Mouse (Mus musculus) leukemia stem cell, adult 10-12 weeks (primary cell): ENCODE data around the gene Tnip2. TPM values are rescaled to one million over a fixed set of nuclear protein-coding genes. Genes with fewer than 3 reads are reported as not detected.

ENCODE experiments used
- polyA plus RNA-seq: library from polyadenylated mRNA; stranded (reverse); fragments of >175 nt; gene quantifications from 2 replicates; pipeline ENCODE4 v1.2.3, GENCODE M21; 2012; ENCODE audit warnings: low replicate concordance

Gene Tnip2
- 2.8 and 3.1 TPM in 2 replicates for polyA plus RNA-seq

GRCm38 (mm10) chr5:34513466-34514217 lies at the start of gene Tnip2:
Gene Tnip2, minus strand, starts transcription at chr5:34513991.

GRCm38 (mm10) chr5:34525663-34526476 lies 12.1 kb upstream of the Tnip2 start, which contains the start of gene Sh3bp2:
Gene Sh3bp2, plus strand, starts transcription at chr5:34525838.

Other genes starting within 250 kb of the Tnip2 start
- 0.71 and 1.8 TPM in 2 replicates for gene Zfyve28, start 225.5 kb downstream of the Tnip2 start, polyA plus RNA-seq
- not detected in 2 replicates for gene Cfap99, start 225.4 kb downstream of the Tnip2 start, polyA plus RNA-seq
- 12.1 and 21.7 TPM in 2 replicates for gene Rnf4, start 177.7 kb downstream of the Tnip2 start, polyA plus RNA-seq
- gene Fam193a, start 144.1 kb downstream of the Tnip2 start, polyA plus RNA-seq: 15.1 and 17.8 TPM in 2 replicates
- 20.9 and 24.2 TPM in 2 replicates for gene Sh3bp2, start 11.8 kb upstream of the Tnip2 start, polyA plus RNA-seq
- gene Add1, start 59.7 kb upstream of the Tnip2 start, polyA plus RNA-seq: 389 and 449 TPM in 2 replicates
- gene Mfsd10, start 123.2 kb upstream of the Tnip2 start, polyA plus RNA-seq: 612 and 1,034 TPM in 2 replicates
- gene Nop14, start 146.2 kb upstream of the Tnip2 start, polyA plus RNA-seq: 12.9 and 21.0 TPM in 2 replicates
- gene Grk4, start 146.4 kb upstream of the Tnip2 start, polyA plus RNA-seq: 0.88 and 0.89 TPM in 2 replicates
- 5.9 and 9.3 TPM in 2 replicates for gene Htt, start 247.7 kb upstream of the Tnip2 start, polyA plus RNA-seq